16 mouse cellular contexts compared by ENCODE assay signal in genomic region chr7:80682630-80683029, GRCm38 (mm10). TPM values are rescaled to one million over a fixed set of nuclear protein-coding genes. Genes with fewer than 3 reads are reported as not detected.
DNase-seq lines count a peak whose midpoint lies in the region; ATAC-seq lines count a peak whose summit lies in the region.
"Had no signal": no experiment of that assay in that cellular context is flagged by ENCODE, and none has a peak within 500 bp of the region (broad histone marks: within the 10 kb centered on the region; RNA-seq: fewer than 3 reads in every experiment).

No protein-coding gene starts in this region.

- H3K36me3 ChIP-seq in heart, embryonic 14.5 days (ENCODE audit: control insufficient read depth, insufficient read depth, low read length): no peaks in the 10 kb centered on the region
- H3K36me3 ChIP-seq: hindbrain, embryonic 13.5 days had no signal

- H3K9ac ChIP-seq in heart, embryonic 14.5 days (ENCODE audit: low read length): no peak overlapping the region
- H3K9ac ChIP-seq: hindbrain, embryonic 13.5 days had no signal

- DNase-seq in adrenal gland, adult 2 months: peak; percentile 27
- DNase-seq in adrenal gland, postnatal 4 days (ENCODE audit: low spot score in 2 of 2): no peak
- DNase-seq in heart, postnatal 25 days (ENCODE audit: low spot score): no peak
- peak; percentile 51 for DNase-seq in testis, postnatal 14 days (ENCODE audit: low spot score)
- DNase-seq in testis, postnatal 10 days (ENCODE audit: low spot score): no peak
- DNase-seq in natural killer cell, adult 2 months (ENCODE audit: low spot score in 2 of 2): no peak
- no peak for DNase-seq in left cerebral cortex, postnatal 14 days (ENCODE audit: low spot score in 2 of 2)
- DNase-seq: adrenal gland, postnatal 36 days; heart, adult 2 months; kidney, adult 9 months; right cerebral cortex, postnatal 14 days; thymus, postnatal 25 days had no signal

- peaks cover 12 to 35% of the 10 kb centered on the region in 2 experiments for H3K4me1 ChIP-seq in heart, embryonic 14.5 days (ENCODE audit: control insufficient read depth in 2 of 2, insufficient read depth in 2 of 2, low read length in 2 of 2)

- H3K9me3 ChIP-seq in heart, embryonic 14.5 days (ENCODE audit: control insufficient read depth, low read length): no peaks in the 10 kb centered on the region
- H3K9me3 ChIP-seq: hindbrain, embryonic 13.5 days had no signal

- no peak overlapping the region for H3K4me3 ChIP-seq in heart, embryonic 14.5 days (ENCODE audit: control insufficient read depth in 1 of 2, insufficient read depth in 1 of 2, low read depth in 1 of 2, low read length in 2 of 2)
- H3K4me3 ChIP-seq: heart, adult 2 months; hindbrain, embryonic 13.5 days; left cerebral cortex, adult 2 months had no signal

- no peaks in the 10 kb centered on the region for H3K27me3 ChIP-seq in heart, embryonic 14.5 days (ENCODE audit: control insufficient read depth, insufficient read depth, low read length)
- H3K27me3 ChIP-seq: hindbrain, embryonic 13.5 days had no signal

- intact Hi-C loops in heart, postnatal 25 days (cut with DNase I): loop anchor here (10.0 kb wide), 1 partner anchor 298 kb away; the partner anchor contains the start of gene Fes
- intact Hi-C loops in left cerebral cortex, postnatal 14 days (cut with DNase I): no loop called here

- H3K4me2 ChIP-seq in heart, embryonic 14.5 days (ENCODE audit: low read length): no peak overlapping the region
- H3K4me2 ChIP-seq: hindbrain, embryonic 13.5 days had no signal

- peak; percentile 11; the same call in 1 of the 2 replicates for ATAC-seq in heart, embryonic 14.5 days (ENCODE audit: insufficient number of reproducible peaks, insufficient read depth, low FRiP score, low read depth)
- ATAC-seq: forebrain, embryonic 14.5 days had no signal

- WGBS in heart, embryonic 14.5 days: 4% methylated on average over 1 of the region's 1 CpGs

- no peak overlapping the region; a peak in 1 of 4 replicates for H3K27ac ChIP-seq in heart, embryonic 14.5 days (replicated peaks in 1 of 2; ENCODE audit: control insufficient read depth in 1 of 2, insufficient read depth in 1 of 2, low read depth in 2 of 2, low read length in 2 of 2)
- H3K27ac ChIP-seq: heart, adult 2 months; hindbrain, embryonic 13.5 days; left cerebral cortex, adult 2 months had no signal

RNA-seq across cellular contexts. Expression of gene Crtc3, which starts 6.0 kb away (rescaled TPM):
- 10 to 100 TPM; 27.1 to 27.7 TPM for total RNA-seq in adrenal gland, adult 2 months (2021)
- 39.7 and 50.3 TPM in 2 replicates for polyA plus RNA-seq in adrenal gland, adult 2 months (2012; rRNA removed)
- 10 to 100 TPM; 36.4 to 39.8 TPM for total RNA-seq in adrenal gland, postnatal 4 days (2021)
- polyA plus RNA-seq in heart, embryonic 14.5 days (2014; fragmentation: Nextera tagmentation; extraction: Ambion mirVana): 16.2 and 18.5 TPM in 2 replicates
- 10 to 100 TPM; 14.3 to 15.7 TPM for total RNA-seq in heart, postnatal 25 days (2021)
- total RNA-seq in left cerebral cortex, postnatal 14 days (2021): 10 to 100 TPM; 12.5 to 13.4 TPM

Comparison
In these comparisons a context has a peak if more than half of its experiments do, and no peak if none do; other contexts are left out.
1. DNase-seq: peak in adrenal gland, adult 2 months (single experiment) and testis, postnatal 14 days (single experiment); none in adrenal gland, postnatal 4 days (0 of 2), heart, postnatal 25 days (single experiment), testis, postnatal 10 days (single experiment), natural killer cell, adult 2 months (0 of 2) and left cerebral cortex, postnatal 14 days (0 of 2).